Mouse (Mus musculus): ENCODE measurements around the gene Hmgb1.

GRCm38 (mm10) chr5:149211041-149211440 lies 26.8 kb upstream of the Hmgb1 start:
- TF ChIP-seq CTCF (IDR thresholded peaks at IDR 0.05; ENCODE audit: control insufficient read depth, insufficient read depth, low read length) (no peak), POLR2A (IDR thresholded peaks at IDR 0.05; ENCODE audit: borderline replicate concordance, control insufficient read depth, low read depth, low read length) (no peak)

All from bone marrow, adult 2 months (tissue).